Mouse (Mus musculus): Measurements from ENCODE around the gene Cnfn.
"Not testable (repeated sequence)": the region's sequence is repeated elsewhere in the genome, so short reads cannot be mapped to it uniquely, and the experiment has no call there.

Cnfn gene

GRCm38 (mm10) chr7:25363632-25364031 lies 5.9 kb downstream of the Cnfn start:
- DNase-seq, result no peak

DNA sequence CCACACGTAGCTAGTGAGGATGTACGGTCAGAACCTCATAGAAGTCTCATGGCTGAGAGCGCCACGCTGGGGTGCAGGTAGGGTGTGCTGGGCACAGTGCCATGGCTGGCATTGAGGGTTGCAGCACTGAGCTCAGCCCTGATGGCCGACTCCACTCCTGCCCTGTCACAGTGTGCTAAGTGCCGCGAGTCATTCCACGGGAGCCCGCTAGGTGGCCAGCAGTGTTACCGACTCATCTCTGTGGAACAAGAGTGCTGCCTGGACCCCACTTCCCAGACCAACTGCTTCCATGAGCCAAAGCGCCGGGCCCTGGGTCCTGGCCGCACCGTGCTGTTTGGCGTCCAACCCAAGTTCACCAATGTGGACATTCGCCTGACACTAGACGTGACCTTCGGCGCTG lies 6.4 kb downstream of the Cnfn start:
- DNase-seq, result no peak

DNA sequence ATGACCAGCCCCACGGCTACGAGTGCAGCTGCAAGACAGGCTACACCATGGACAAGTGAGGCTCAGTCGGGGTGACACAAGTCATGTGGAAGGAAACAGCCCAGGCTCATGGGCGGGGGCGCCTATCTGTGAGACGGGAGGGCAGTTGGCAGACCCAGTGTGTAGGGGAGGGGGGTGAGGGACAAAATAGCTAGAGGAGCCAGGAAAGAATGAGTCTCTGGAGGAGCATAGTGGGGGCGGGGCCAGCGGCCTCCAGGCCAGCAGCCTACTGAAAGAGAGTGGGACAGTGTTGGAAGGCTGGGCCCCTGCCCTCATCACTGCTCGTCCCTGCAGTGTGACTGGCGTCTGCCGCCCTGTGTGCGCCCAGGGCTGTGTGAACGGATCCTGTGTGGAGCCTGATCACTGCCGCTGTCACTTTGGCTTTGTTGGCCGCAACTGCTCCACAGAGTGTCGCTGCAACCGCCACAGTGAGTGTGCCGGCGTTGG lies 10.8 kb downstream of the Cnfn start:
- DNase-seq, result no peak

DNA sequence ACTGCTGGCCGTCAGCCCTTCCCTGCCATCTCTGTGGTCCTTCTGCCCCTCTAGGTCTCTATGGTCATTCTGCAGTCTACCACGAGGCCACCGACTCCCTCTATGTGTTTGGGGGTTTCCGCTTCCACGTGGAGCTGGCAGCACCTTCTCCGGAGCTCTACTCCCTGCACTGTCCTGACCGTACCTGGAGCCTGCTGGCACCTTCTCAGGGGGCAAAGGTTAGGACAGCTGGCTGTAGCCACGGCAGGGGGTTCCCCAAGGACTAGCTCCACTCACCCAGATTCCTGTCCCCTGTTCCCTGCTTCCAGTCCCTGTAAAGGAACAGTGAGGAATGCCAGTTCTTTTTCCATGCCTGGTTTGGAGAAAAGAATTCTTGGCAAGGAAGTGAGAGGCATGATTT lies 20.7 kb downstream of the Cnfn start:
- peak; percentile 42 for DNase-seq

- no peak for DNase-seq
Measured at GRCm38 (mm10) chr7:25341000-25341784, 28.3 kb downstream of the Cnfn start.

DNA sequence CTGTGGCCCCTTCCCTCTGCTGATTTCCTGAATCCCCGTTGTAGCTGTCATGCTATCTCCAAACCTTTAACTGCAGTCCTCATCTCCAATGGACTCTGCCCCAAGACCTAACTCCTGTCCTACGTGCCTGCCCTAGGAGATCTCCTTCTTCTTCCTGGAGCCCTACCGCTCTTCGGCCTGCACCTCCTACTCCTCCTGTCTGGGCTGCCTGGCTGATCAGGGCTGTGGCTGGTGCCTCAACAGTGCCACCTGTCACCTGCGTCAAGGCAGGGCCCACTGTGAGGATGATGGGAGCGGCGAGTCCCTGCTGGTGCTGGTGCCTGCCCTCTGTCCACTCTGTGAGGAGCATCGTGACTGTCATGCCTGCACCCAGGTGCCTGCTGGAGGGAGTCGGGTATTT lies 30.2 kb downstream of the Cnfn start:
- DNase-seq, result no peak

GRCm38 (mm10) chr7:25334472-25334871 lies 35.1 kb downstream of the Cnfn start:
- DNase-seq, result no peak

GRCm38 (mm10) chr7:25333596-25334307 lies 35.8 kb downstream of the Cnfn start:
- peak; percentile 82 for DNase-seq

DNA sequence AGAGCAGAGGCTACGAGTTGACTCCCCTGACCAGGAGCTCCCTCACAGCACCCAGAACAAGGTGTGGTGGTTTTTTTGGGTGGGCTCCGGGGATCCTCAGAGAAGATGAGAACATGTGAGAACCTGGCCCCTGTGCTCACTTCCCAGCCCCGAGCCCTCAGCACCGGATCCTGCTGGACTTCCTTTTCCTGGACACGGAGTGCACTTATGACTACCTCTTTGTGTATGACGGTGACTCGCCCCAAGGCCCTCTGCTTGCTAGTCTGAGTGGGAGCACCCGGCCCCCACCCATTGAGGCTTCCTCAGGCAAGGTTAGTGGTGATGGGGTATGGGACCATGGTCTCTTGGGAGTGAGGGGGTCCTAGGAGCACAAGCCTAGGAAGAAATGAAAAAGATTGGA lies 43.3 kb downstream of the Cnfn start:
- no peak for DNase-seq

DNA sequence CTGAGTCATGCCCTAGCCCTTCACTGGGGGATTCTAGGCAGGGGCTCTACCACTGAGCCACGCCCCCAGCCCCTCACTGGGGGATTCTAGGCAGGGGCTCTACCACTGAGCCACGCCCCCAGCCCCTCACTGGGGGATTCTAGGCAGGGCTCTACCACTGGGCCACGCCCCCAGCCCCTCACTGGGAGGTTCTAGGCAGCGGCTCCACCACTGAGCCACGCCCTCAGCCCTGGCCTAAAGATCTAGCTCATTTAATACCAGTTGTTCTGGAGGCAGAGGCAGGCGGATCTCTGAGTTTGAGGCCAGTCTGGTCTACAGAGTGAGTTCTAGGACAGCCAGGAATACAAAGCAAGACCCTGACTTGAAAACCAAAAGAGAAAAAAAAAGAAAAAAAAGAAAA lies 44.1 kb downstream of the Cnfn start:
- not testable (repeated sequence) for DNase-seq

DNA sequence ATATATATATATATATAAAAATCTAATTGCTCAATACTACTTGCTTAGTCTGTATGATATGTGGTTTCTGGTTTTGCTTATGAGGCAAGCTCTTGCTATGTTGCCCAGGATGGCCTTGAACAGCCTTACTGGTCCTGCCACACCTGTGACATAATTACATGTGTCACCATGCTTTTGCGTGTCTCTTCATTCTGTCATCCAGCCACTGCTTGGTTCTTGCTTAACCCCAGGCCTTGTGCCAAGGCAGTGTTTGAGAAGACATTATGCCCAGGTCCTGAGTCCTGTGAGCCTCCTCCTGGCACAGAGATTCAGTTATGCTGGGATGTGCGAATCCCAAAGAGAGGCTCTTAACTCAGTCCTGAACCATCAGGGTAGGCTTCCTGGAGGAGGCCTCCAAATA lies 46.3 kb downstream of the Cnfn start:
- DNase-seq, result no peak

DNA sequence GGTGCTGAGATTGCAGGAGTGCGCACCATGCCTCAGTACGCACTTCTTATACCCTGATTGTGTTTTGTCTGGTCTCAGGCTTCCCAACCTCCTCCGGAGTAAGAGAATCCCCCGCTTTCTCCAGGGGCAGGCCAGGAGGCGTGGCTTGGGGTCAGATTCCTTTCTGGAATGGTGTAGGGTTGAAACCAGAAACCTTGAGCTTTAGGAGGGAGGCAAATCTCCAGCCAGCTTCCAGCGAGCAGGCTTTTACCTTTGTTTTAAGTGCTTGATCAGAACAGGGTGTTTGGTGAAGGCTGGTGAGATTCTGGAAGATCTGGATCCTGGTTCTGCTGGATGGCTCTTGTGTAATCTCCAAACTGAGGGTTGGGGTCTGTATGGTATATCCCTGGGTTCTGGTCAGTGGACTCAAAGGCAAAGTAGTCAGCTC lies 47.5 kb downstream of the Cnfn start:
- DNase-seq, result no peak

Data from kidney, adult 18-20 months (tissue).